Mouse (Mus musculus) heart, embryonic 14.5 days (tissue): ENCODE data around the gene Cyth2. TPM values are rescaled to one million over a fixed set of nuclear protein-coding genes. Genes with fewer than 3 reads are reported as not detected.

Experiments used
- ATAC-seq: fragments of 200-750 bp; cut with Nextera tagmentation; 2 replicates; pipeline ENCODE4 v1.8.0; 2017; ENCODE audit warnings: low read depth, moderate TSS enrichment; ENCODE audit not compliant: insufficient number of reproducible peaks, insufficient read depth, low FRiP score
- H3K27ac ChIP-seq, 2 experiments: fragments of 200-500 bp in 1 of 2; fragments of 300-500 bp in 1 of 2; sonication (generic) in 1 of 2; replicated peaks in 1 of 2; 2 replicates each; pipeline ENCODE4 v1.5.1; 2012 to 2014; ENCODE audit warnings: low read depth in 2 of 2, low read length in 2 of 2, control low read depth in 1 of 2, mild to moderate bottlenecking in 1 of 2, mixed read lengths in 1 of 2; ENCODE audit not compliant: control insufficient read depth in 1 of 2, insufficient read depth in 1 of 2
- H3K27me3 ChIP-seq: fragments of 300-500 bp; sonication (generic); 2 replicates; pipeline ENCODE4 v1.6.1; 2014; ENCODE audit warnings: mild to moderate bottlenecking, low read length, control low read depth; ENCODE audit not compliant: control insufficient read depth, insufficient read depth
- H3K36me3 ChIP-seq: fragments of 300-500 bp; sonication (generic); 2 replicates; pipeline ENCODE4 v1.6.1; 2014; ENCODE audit warnings: mild to moderate bottlenecking, control low read depth, low read length, mixed read lengths; ENCODE audit not compliant: control insufficient read depth, insufficient read depth
- H3K4me1 ChIP-seq, 2 experiments: fragments of 200-500 bp in 1 of 2; fragments of 300-500 bp in 1 of 2; sonication (generic) in 1 of 2; 2 replicates each; pipeline ENCODE4 v1.6.1; 2012 to 2014; ENCODE audit warnings: low read length in 2 of 2, control low read depth in 1 of 2, mixed read lengths in 1 of 2; ENCODE audit not compliant: control insufficient read depth in 2 of 2, insufficient read depth in 2 of 2
- H3K4me2 ChIP-seq: fragments of 300-500 bp; sonication (generic); 2 replicates; pipeline ENCODE4 v1.6.1; 2014; ENCODE audit warnings: mild to moderate bottlenecking, low read length
- H3K4me3 ChIP-seq, 2 experiments: fragments of 200-500 bp in 1 of 2; fragments of 300-500 bp in 1 of 2; sonication (generic) in 1 of 2; 2 replicates each; pipeline ENCODE4 v1.5.1; 2012 to 2014; ENCODE audit warnings: low read length in 2 of 2, mild to moderate bottlenecking in 2 of 2, control low read depth in 1 of 2, low read depth in 1 of 2, moderate library complexity in 1 of 2; ENCODE audit not compliant: control insufficient read depth in 1 of 2, insufficient read depth in 1 of 2
- H3K9ac ChIP-seq: fragments of 300-500 bp; sonication (generic); 2 replicates; pipeline ENCODE4 v1.6.1; 2014; ENCODE audit warnings: mild to moderate bottlenecking, low read length
- H3K9me3 ChIP-seq: fragments of 300-500 bp; sonication (generic); 2 replicates; pipeline ENCODE4 v1.6.1; 2016; ENCODE audit warnings: low read length, control low read depth; ENCODE audit not compliant: control insufficient read depth
- WGBS: fragments of 180-500 bp; shearing (Covaris S2); extraction: QIAGEN DNeasy Blood & Tissue Kit; methylation state at CpG from one replicate; pipeline ENCODE4 v1.1.7; 2014; 5-methylcytosine and 5-hydroxymethylcytosine counted together
- polyA plus RNA-seq: library from polyadenylated mRNA; unstranded; fragments of >200 nt; fragmentation: Nextera tagmentation; extraction: Ambion mirVana; gene quantifications from 2 replicates; pipeline ENCODE4 v1.2.1, GENCODE M21; 2014

The Cyth2 gene
- 88.6 and 89.7 TPM in 2 replicates for polyA plus RNA-seq

DNA sequence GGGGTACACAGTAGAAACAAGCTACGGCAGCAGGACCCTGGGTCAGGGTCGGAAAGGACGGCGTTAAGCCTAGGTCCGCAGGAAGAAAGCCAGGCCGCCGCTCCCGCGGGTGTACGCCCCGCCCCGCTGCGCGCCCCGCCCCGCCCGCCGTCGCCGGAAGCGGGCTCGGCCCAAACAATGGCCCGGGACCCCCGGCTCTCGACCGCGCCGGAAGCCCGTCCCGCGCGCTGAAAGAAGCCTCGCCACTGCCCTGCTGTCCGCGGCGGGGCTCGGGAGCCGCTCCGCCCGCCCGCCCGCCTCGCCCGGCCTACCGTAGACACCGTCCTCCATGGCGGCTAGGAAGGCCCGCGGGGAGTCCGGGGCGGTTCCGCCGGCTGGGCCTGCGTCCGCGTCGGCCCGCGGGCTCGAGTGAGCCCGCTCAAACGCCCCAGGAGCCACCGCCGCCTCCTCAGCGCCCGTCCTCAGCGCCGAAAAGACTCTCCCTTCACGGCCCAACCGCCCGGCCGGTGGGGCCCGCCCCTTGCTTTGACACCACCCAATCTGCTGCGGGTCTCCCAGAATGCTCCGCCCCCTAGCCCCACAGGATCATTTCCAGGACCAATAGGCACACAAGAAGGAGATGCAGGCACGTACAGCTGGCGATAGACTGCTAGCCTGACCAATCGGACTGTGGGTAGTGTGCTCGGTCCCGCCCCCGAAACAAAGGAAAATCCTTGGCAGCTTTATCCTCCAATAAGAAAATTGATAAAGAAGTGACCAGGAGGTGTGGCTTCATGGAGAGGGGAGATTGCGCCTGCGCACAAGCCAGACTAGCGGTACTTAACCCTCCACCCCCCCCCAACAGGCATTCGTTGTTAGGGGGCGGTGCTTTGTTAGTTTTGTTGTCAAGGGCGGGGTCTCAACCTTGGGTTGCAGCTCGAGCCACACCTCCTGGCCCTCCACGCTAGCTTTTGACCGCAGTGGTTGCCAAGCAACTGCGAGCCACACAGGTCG is at the start of gene Cyth2:
Cyth2 (minus strand) TSS at position 795 of the 993 bp plus-strand sequence.
- H3K4me2 ChIP-seq: peak within 1 kb of the TSS; percentile 86
- H3K4me3 ChIP-seq: peak within 1 kb of the TSS; percentile 93 to 96
- H3K36me3 ChIP-seq: peaks cover 39% of the 10 kb centered on the region
- under 1% methylated on average over 84 of the region's 92 CpGs for WGBS
- peaks cover 10 to 26% of the 10 kb centered on the region in 2 experiments; a peak in 3 of 4 replicates for H3K4me1 ChIP-seq
- no peaks in the 10 kb centered on the region for H3K9me3 ChIP-seq
- H3K9ac ChIP-seq: peak within 1 kb of the TSS; percentile 99
- peak; percentile 99 for ATAC-seq
- H3K27ac ChIP-seq: peak within 1 kb of the TSS; percentile 97 to 99
- peaks cover 5% of the 10 kb centered on the region; the same call in 1 of the 2 replicates for H3K27me3 ChIP-seq

GRCm38 (mm10) chr7:45862804-45863203 is 48.4 kb upstream of the Cyth2 start:
- 80% methylated on average over 7 of the region's 7 CpGs for WGBS
- Histone ChIP-seq H3K27me3 (peaks cover 22% of the 10 kb centered on the region), H3K4me3 (no peak overlapping the region), H3K9ac (no peak overlapping the region), H3K4me1 (peaks cover 9 to 14% of the 10 kb centered on the region in 2 experiments; a peak in 2 of 4 replicates), H3K9me3 (no peaks in the 10 kb centered on the region), H3K36me3 (no peaks in the 10 kb centered on the region), H3K27ac (no peak overlapping the region), H3K4me2 (no peak overlapping the region)
- no peak for ATAC-seq

DNA sequence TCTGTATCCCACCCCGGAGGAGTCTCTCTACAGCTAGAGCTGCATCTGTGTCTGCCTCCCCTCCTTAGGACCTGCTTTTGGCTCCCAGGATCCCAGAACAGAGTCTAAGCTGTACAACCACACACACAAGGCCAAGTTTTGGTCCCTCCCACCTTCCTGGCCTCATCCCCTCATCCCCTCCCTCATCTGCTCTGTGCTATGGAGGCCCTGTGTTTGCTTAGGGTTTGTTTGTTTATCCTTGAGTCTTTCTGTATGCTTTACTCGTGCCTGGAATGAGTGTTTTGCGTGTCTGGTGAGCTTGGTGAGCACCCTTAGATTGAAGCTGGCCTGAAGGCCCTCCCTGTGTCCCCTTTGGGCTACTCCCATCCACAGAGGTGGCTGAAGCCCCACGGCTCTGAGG is 44.6 kb upstream of the Cyth2 start:
- no peak overlapping the region for H3K27ac ChIP-seq
- H3K9ac ChIP-seq: no peak overlapping the region
- H3K4me3 ChIP-seq: no peak overlapping the region
- no peak overlapping the region for H3K4me2 ChIP-seq
- peaks cover 35% of the 10 kb centered on the region for H3K27me3 ChIP-seq
- no peaks in the 10 kb centered on the region for H3K36me3 ChIP-seq
- no peaks in the 10 kb centered on the region for H3K9me3 ChIP-seq
- WGBS: 55% methylated on average over 4 of the region's 4 CpGs
- ATAC-seq: no peak
- peaks cover 0 to 9% of the 10 kb centered on the region in 2 experiments; a peak in 3 of 4 replicates for H3K4me1 ChIP-seq

- 0 out of 2 replicates have a peak, but pooled peaks have one; percentile 7 for ATAC-seq
- Histone ChIP-seq H3K4me2 (peak overlapping the region; percentile 67), H3K36me3 (no peaks in the 10 kb centered on the region), H3K27me3 (peaks cover 35% of the 10 kb centered on the region), H3K9me3 (no peaks in the 10 kb centered on the region), H3K9ac (peak overlapping the region; percentile 22), H3K4me3 (peak overlapping the region; percentile 37 to 39), H3K27ac (no peak overlapping the region), H3K4me1 (peaks cover 0 to 9% of the 10 kb centered on the region in 2 experiments; a peak in 3 of 4 replicates)
- WGBS: under 1% methylated on average over 29 of the region's 30 CpGs
These were observed 42.8 kb upstream of the Cyth2 start for GRCm38 (mm10) chr7:45856950-45857901.

DNA sequence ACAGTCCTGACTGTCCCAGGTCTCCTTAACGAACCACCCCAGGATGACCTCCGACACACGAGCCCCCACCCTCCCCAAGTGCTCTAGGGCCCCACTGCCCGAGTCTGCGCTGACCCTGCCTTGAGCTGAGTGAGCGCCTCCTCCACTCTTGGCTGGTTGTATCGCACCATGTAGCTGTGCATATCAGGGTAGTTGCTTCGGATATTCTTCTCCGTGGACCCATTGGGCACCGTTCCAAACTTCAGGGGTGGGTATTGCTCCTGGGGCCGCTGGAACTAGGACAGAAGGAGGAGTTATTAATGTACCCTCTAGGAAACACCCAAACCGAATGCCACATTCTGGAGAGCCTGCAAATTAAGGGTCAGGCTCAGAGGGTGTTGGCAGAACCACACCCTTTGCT is 38.7 kb upstream of the Cyth2 start:
- H3K27ac ChIP-seq: no peak overlapping the region
- H3K27me3 ChIP-seq: peaks cover 26% of the 10 kb centered on the region
- H3K4me1 ChIP-seq: peaks cover 0 to 9% of the 10 kb centered on the region in 2 experiments; a peak in 3 of 4 replicates
- no peak overlapping the region for H3K9ac ChIP-seq
- 78% methylated on average over 12 of the region's 12 CpGs for WGBS
- H3K4me3 ChIP-seq: no peak overlapping the region
- no peaks in the 10 kb centered on the region for H3K36me3 ChIP-seq
- H3K4me2 ChIP-seq: no peak overlapping the region
- no peak for ATAC-seq
- no peaks in the 10 kb centered on the region for H3K9me3 ChIP-seq

- no peak for ATAC-seq
- Histone ChIP-seq H3K36me3 (no peaks in the 10 kb centered on the region), H3K4me3 (no peak overlapping the region), H3K4me1 (no peaks in the 10 kb centered on the region), H3K4me2 (no peak overlapping the region), H3K9me3 (no peaks in the 10 kb centered on the region), H3K27ac (no peak overlapping the region), H3K9ac (no peak overlapping the region), H3K27me3 (peaks cover 14% of the 10 kb centered on the region)
- 43% methylated on average over 3 of the region's 3 CpGs for WGBS
These were observed 36.3 kb upstream of the Cyth2 start for GRCm38 (mm10) chr7:45850661-45851060.

- no peaks in the 10 kb centered on the region for H3K4me1 ChIP-seq
- H3K36me3 ChIP-seq: no peaks in the 10 kb centered on the region
- H3K9me3 ChIP-seq: no peaks in the 10 kb centered on the region
- peaks cover 18% of the 10 kb centered on the region for H3K27me3 ChIP-seq
- ATAC-seq: no peak
- H3K4me3 ChIP-seq: no peak overlapping the region
- no peak overlapping the region for H3K4me2 ChIP-seq
- no peak overlapping the region for H3K27ac ChIP-seq
- WGBS: 23% methylated on average over 6 of the region's 6 CpGs
- H3K9ac ChIP-seq: no peak overlapping the region
These were observed 34.2 kb upstream of the Cyth2 start for GRCm38 (mm10) chr7:45848447-45849027.
